Mouse (Mus musculus) cerebellum, adult 2 months (tissue): Measurements from ENCODE around the gene Pigu. TPM values are rescaled to one million over a fixed set of nuclear protein-coding genes. Genes with fewer than 3 reads are reported as not detected.

Source experiments
- DNase-seq, 2 experiments: peaks; one replicate each; pipeline ENCODE4 v3.0.0; 2021
- H3K27ac ChIP-seq: fragments of 200-500 bp; 2 replicates; pipeline ENCODE4 v1.5.1; 2012; ENCODE audit warnings: low read length, control low read depth, inconsistent platforms; ENCODE audit not compliant: insufficient read depth
- H3K27me3 ChIP-seq: fragments of 200-500 bp; 2 replicates; pipeline ENCODE4 v1.6.1; 2012; ENCODE audit warnings: inconsistent platforms, mild to moderate bottlenecking, low read length, moderate library complexity; ENCODE audit not compliant: control insufficient read depth, insufficient read depth
- H3K4me1 ChIP-seq: fragments of 200-500 bp; 2 replicates; pipeline ENCODE4 v1.6.1; 2011; ENCODE audit warnings: low read length; ENCODE audit not compliant: control insufficient read depth, insufficient read depth
- H3K4me3 ChIP-seq: fragments of 200-500 bp; replicated peaks from 2 replicates; pipeline ENCODE3; 2011; ENCODE audit warnings: mild to moderate bottlenecking, low read depth, low read length, control low read depth; ENCODE audit not compliant: insufficient read depth
- CTCF ChIP-seq: fragments of 200-500 bp; IDR thresholded peaks from 2 replicates; pipeline ENCODE4 v1.5.1; 2011; ENCODE audit warnings: low read depth, mild to moderate bottlenecking, control low read depth, low read length, moderate library complexity, borderline replicate concordance; ENCODE audit not compliant: insufficient read depth
- POLR2A ChIP-seq: fragments of 200-500 bp; IDR thresholded peaks from 2 replicates; pipeline ENCODE4 v1.6.1; 2011; ENCODE audit warnings: low read length, control low read depth, borderline replicate concordance; ENCODE audit not compliant: insufficient read depth
- WGBS: fragments of 180-500 bp; shearing (Covaris S2); methylation state at CpG from one replicate; pipeline ENCODE4 v1.1.7; 2018; 5-methylcytosine and 5-hydroxymethylcytosine counted together
- polyA plus RNA-seq: library from polyadenylated mRNA; depleted of rRNA; stranded (reverse); fragments of >200 nt; gene quantifications from 2 replicates; pipeline ENCODE4 v1.2.3, GENCODE M21; 2012

The Pigu gene
- polyA plus RNA-seq, 1 experiment: 38.3 TPM

GRCm38 (mm10) chr2:155280116-155280515 is 77.1 kb downstream of the Pigu start:
- no peak for TF ChIP-seq CTCF
- no peak for TF ChIP-seq POLR2A
- no peaks in the 10 kb centered on the region for H3K27me3 ChIP-seq
- no peak overlapping the region for H3K27ac ChIP-seq
- DNase-seq: no peak
- peaks cover 15% of the 10 kb centered on the region for H3K4me1 ChIP-seq
- WGBS: 71% methylated on average over 2 of the region's 2 CpGs
- H3K4me3 ChIP-seq: no peak overlapping the region

- Histone ChIP-seq H3K4me1 (peaks cover 15% of the 10 kb centered on the region), H3K27ac (0 out of 2 replicates have a peak overlapping the region, but pooled peaks have one; percentile 9), H3K27me3 (no peaks in the 10 kb centered on the region), H3K4me3 (no peak overlapping the region)
- WGBS: 87% methylated on average over 4 of the region's 4 CpGs
- no peak for DNase-seq
- TF ChIP-seq POLR2A: no peak
- no peak for TF ChIP-seq CTCF
Measured at GRCm38 (mm10) chr2:155279163-155279562, 78.1 kb downstream of the Pigu start.

- no peaks in the 10 kb centered on the region for H3K27me3 ChIP-seq
Measured at GRCm38 (mm10) chr2:155278361-155278760, 78.9 kb downstream of the Pigu start.

GRCm38 (mm10) chr2:155277721-155278120 is 79.5 kb downstream of the Pigu start:
- 59% methylated on average over 2 of the region's 2 CpGs for WGBS
- Histone ChIP-seq H3K27me3 (no peaks in the 10 kb centered on the region), H3K4me3 (peak overlapping the region; percentile 80), H3K27ac (no peak overlapping the region), H3K4me1 (peaks cover 12% of the 10 kb centered on the region)
- peak; percentile 29 to 30 for DNase-seq
- TF ChIP-seq CTCF: no peak
- no peak for TF ChIP-seq POLR2A

More at GRCm38 (mm10) chr2:155278361-155278760, 78.9 kb downstream of the Pigu start:
- WGBS: 9% methylated on average over 7 of the region's 7 CpGs
- Histone ChIP-seq H3K4me1 (peaks cover 12% of the 10 kb centered on the region), H3K4me3 (no peak overlapping the region), H3K27ac (peak overlapping the region; percentile 9; the same call in 1 of the 2 replicates)
- TF ChIP-seq POLR2A: no peak
- no peak for TF ChIP-seq CTCF
- peak; percentile 54 to 64 for DNase-seq

- Histone ChIP-seq H3K4me3 (peak overlapping the region; percentile 80), H3K27ac (peak overlapping the region; percentile 88), H3K27me3 (no peaks in the 10 kb centered on the region), H3K4me1 (peaks cover 12% of the 10 kb centered on the region)
- no peak for TF ChIP-seq CTCF
- peak; percentile 34; the same call in 1 of the 2 replicates for TF ChIP-seq POLR2A
- WGBS: under 1% methylated on average over 46 of the region's 49 CpGs
- DNase-seq: peak; percentile 68 to 75
Measured at GRCm38 (mm10) chr2:155276621-155277175, 80.5 kb downstream of the Pigu start.

DNA sequence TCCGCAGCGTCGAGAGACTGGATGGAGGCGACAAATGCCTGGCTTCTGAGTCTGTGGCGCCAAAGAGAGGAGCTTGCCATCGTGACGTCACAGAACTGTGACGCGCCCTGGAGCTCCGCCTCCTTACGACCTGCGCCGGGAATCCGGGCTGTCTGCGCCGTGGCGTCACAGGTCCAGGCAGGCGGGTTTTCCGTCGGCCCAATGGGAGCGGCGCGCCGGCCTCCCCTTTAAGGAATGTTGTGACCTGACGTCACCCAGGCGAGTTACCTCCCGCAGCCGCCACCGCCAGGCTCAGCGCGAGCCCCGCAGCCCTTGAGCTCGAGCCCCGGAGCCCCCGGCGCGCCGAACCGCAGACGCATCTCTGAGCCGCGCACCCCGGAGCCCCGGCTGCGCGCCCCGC is 81.0 kb downstream of the Pigu start, which contains the start of gene Map1lc3a:
Gene Map1lc3a, plus strand, starts transcription at position 103 of the 400 bp plus-strand sequence.
- no peaks in the 10 kb centered on the region for H3K27me3 ChIP-seq
- TF ChIP-seq POLR2A: peak; percentile 67
- TF ChIP-seq CTCF: no peak
- peak within 1 kb of the TSS; percentile 80 for H3K4me3 ChIP-seq
- DNase-seq: peak; percentile 98 to 99
- H3K27ac ChIP-seq: peak within 1 kb of the TSS; percentile 88
- peaks cover 12% of the 10 kb centered on the region for H3K4me1 ChIP-seq
- under 1% methylated on average over 46 of the region's 47 CpGs for WGBS

- 89% methylated on average over 8 of the region's 8 CpGs for WGBS
- Histone ChIP-seq H3K27ac (no peak overlapping the region), H3K27me3 (no peaks in the 10 kb centered on the region), H3K4me3 (no peak overlapping the region), H3K4me1 (peaks cover 12% of the 10 kb centered on the region)
- peak in 1 of 2 experiments; percentile 3 for DNase-seq
- TF ChIP-seq POLR2A: no peak
Measured at GRCm38 (mm10) chr2:155273603-155274002, 83.6 kb downstream of the Pigu start.
